Mouse (Mus musculus) small intestine, adult 2 months (tissue): ENCODE measurements around the gene Gm34653. TPM values are rescaled to one million over a fixed set of nuclear protein-coding genes. Genes with fewer than 3 reads are reported as not detected.
"Not testable (repeated sequence)": the region's sequence is repeated elsewhere in the genome, so short reads cannot be mapped to it uniquely, and the experiment has no call there.

Experiments
- H3K27ac ChIP-seq: fragments of 200-500 bp; 2 replicates; pipeline ENCODE4 v1.5.1; 2012; ENCODE audit warnings: low read depth, low read length, control low read depth, inconsistent platforms; ENCODE audit not compliant: insufficient read depth
- H3K27me3 ChIP-seq: fragments of 200-500 bp; 2 replicates; pipeline ENCODE4 v1.6.1; 2012; ENCODE audit warnings: mild to moderate bottlenecking, moderate library complexity, low read length, inconsistent platforms; ENCODE audit not compliant: control insufficient read depth, insufficient read depth
- H3K36me3 ChIP-seq: fragments of 200-500 bp; 2 replicates; pipeline ENCODE4 v1.6.1; 2012; ENCODE audit warnings: mild to moderate bottlenecking, low read length, control low read depth, inconsistent platforms; ENCODE audit not compliant: control insufficient read depth, insufficient read depth
- H3K4me1 ChIP-seq: fragments of 200-500 bp; 2 replicates; pipeline ENCODE4 v1.6.1; 2012; ENCODE audit warnings: low read length, inconsistent platforms, mixed read lengths; ENCODE audit not compliant: control insufficient read depth, insufficient read depth, insufficient read length
- H3K4me3 ChIP-seq: fragments of 200-500 bp; 2 replicates; pipeline ENCODE4 v1.5.1; 2012; ENCODE audit warnings: low read depth, mild to moderate bottlenecking, control low read depth, inconsistent platforms, low read length, moderate library complexity
- CTCF ChIP-seq: fragments of 200-500 bp; IDR thresholded peaks from 2 replicates; pipeline ENCODE4 v1.5.1; 2012; ENCODE audit warnings: low read depth, mild to moderate bottlenecking, control low read depth, inconsistent platforms, low read length, moderate library complexity, mixed read lengths; ENCODE audit not compliant: insufficient replicate concordance, insufficient read length; ENCODE audit errors: extremely low read depth
- POLR2A ChIP-seq: fragments of 200-500 bp; IDR thresholded peaks from 2 replicates; pipeline ENCODE4 v1.6.1; 2012; ENCODE audit warnings: low read depth, mild to moderate bottlenecking, control low read depth, inconsistent platforms, low read length, moderate library complexity
- WGBS: fragments of 180-500 bp; shearing (Covaris S2); methylation state at CpG from one replicate; pipeline ENCODE4 v1.1.7; 2018; 5-methylcytosine and 5-hydroxymethylcytosine counted together
- polyA plus RNA-seq: library from polyadenylated mRNA; depleted of rRNA; stranded (reverse); fragments of >200 nt; gene quantifications from 2 replicates; pipeline ENCODE4 v1.2.3, GENCODE M21; 2012

Gene Gm34653
- polyA plus RNA-seq, 1 experiment, result not detected

DNA sequence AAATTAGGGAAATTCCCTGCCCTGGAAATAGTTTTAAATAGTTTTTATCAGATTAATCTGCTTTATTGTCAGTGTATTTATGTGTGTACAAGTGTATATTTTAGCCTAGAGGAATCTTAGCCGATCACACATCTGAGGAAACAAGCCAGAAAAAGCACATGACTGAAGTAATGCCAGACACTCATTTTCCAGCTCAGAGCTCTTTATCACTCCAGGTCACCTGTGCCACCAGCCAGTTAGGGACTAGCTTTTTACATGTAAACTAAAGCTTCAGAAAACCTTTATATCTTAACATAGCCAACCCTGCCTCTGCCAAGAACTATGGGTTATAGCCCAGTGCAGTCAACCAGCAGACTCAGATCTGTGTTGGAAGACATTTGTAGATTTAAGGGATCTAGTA is 28.0 kb upstream of the Gm34653 start:
- TF ChIP-seq CTCF (no peak), POLR2A (no peak)
- WGBS, result 38% methylated on average over 1 of the region's 1 CpGs

DNA sequence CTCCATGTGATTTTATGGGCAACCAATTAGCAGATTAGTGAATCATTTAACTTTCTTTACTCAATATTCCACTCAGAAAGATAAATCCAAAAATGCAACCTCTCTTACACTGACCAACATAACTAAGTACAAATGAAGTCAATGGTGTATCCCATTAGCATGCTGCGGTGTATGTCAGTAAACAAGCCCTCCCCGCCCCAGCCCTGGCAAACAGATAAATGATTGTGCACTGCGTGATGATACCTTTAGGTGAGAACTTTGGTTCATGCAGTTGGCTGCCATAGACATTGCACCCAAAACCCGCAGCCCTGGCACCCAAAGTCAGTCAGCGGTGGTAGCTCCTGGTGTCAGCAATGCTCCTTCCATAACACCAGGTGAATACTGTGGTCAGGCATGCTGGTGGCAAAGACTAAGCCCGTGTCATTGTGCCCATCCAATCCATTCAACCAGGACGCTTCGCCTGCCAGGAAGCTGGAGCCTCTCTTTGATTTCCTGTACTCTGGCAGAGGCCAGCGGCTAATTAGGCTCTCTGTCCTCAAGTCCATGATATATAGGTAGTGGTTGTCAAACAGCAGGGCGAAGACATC is 27.4 kb upstream of the Gm34653 start:
- TF ChIP-seq CTCF (no peak), POLR2A (no peak)
- no peak overlapping the region for H3K27ac ChIP-seq
- no peak overlapping the region for H3K4me3 ChIP-seq
- H3K4me1 ChIP-seq, result peaks cover under 1% of the 10 kb centered on the region
- 85% methylated on average over 10 of the region's 10 CpGs for WGBS
- no peaks in the 10 kb centered on the region for H3K27me3 ChIP-seq
- peaks cover 27% of the 10 kb centered on the region for H3K36me3 ChIP-seq

More for the DNA sequence above, 28.0 kb upstream of the Gm34653 start:
- Histone ChIP-seq H3K27ac (no peak overlapping the region), H3K27me3 (no peaks in the 10 kb centered on the region), H3K4me1 (peaks cover 2% of the 10 kb centered on the region), H3K36me3 (peaks cover 24% of the 10 kb centered on the region), H3K4me3 (no peak overlapping the region)

DNA sequence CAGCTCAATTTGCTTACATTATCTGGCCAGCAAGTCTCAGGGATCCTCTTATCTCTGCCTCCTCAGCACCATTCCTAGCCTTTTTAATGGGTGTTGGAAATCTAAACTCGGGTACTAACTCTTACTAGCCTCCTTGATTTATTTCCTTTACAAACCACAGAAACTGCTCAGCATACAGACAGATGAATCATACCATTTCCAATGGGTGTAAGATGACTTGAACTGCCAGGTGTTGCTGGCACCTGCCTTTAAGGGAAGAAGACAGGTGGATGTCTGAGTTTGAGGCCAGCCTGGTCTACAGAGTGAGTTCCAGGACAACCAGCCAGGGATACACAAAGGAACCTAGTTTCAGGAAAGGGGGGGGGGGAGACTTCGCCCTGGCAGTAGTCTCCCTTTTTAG is 24.8 kb upstream of the Gm34653 start:
- H3K4me1 ChIP-seq, result no peaks in the 10 kb centered on the region
- TF ChIP-seq CTCF (no peak), POLR2A (no peak)
- H3K4me3 ChIP-seq, result no peak overlapping the region
- H3K27me3 ChIP-seq, result no peaks in the 10 kb centered on the region
- no peak overlapping the region for H3K27ac ChIP-seq
- WGBS, result 49% methylated on average over 2 of the region's 2 CpGs
- peaks cover 43% of the 10 kb centered on the region for H3K36me3 ChIP-seq

DNA sequence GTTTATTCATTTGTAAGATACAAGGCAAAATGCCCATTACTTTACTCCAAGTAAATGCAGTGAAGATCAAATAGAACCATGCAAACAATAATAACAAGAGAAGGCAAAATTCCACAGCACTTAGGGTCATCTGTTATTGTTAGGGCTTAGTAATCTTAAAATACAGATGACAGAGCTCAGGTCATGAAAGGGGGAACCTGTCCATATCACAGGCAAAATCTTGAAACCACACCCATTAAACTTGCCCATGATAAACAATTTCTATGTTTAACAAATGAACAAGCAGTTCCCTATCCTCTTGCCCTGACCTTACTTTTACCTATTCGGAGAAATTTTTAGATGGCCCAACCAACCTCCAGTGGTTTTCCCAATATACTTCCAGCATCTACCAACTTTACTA is 23.2 kb upstream of the Gm34653 start:
- TF ChIP-seq CTCF (no peak), POLR2A (no peak)
- Histone ChIP-seq H3K4me1 (no peaks in the 10 kb centered on the region), H3K27ac (no peak overlapping the region), H3K27me3 (no peaks in the 10 kb centered on the region), H3K36me3 (peaks cover 52% of the 10 kb centered on the region), H3K4me3 (no peak overlapping the region)
- 86% methylated on average over 1 of the region's 1 CpGs for WGBS

DNA sequence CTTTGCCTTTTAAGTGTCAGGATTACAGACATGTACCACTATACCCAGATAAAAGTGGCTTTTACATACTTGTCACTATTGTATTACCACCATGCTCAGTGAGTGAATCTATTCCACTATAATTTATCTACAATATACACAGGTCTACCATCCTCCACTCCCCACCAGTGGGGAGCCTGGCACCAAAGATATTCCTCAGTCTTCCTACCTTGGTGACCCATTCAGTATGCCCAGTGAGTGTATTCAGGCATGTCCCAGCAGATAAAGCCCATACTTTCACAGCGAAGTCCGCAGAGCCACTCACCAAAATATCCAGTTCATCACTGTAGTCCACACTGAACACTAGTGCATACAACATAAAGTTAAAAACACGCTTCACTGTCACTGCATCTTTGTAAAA is 22.0 kb upstream of the Gm34653 start:
- peaks cover 51% of the 10 kb centered on the region for H3K36me3 ChIP-seq
- TF ChIP-seq CTCF (no peak), POLR2A (no peak)
- WGBS, result 95% methylated on average over 3 of the region's 3 CpGs
- no peak overlapping the region for H3K27ac ChIP-seq
- H3K4me1 ChIP-seq, result no peaks in the 10 kb centered on the region
- H3K4me3 ChIP-seq, result no peak overlapping the region
- H3K27me3 ChIP-seq, result no peaks in the 10 kb centered on the region

DNA sequence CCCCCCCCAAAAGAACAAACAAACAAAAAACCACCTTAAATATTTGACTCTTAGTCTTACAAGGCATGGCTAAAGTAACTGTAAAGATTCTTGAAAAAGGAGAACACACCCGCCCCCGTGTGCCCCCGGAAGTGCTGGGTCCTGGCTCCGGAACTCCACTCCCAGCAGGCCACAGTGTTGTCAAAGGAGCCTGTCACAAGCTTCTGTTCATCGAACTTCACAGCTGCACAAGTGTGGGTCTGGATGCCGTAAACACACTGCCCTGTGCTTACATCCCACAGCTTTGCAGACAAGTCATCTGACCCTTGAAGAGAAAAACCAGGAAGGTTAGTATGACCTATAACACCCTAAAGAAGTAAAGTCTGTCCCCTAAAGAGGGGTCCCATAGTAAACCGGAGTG is 20.1 kb upstream of the Gm34653 start:
- Histone ChIP-seq H3K4me3 (no peak overlapping the region), H3K4me1 (no peaks in the 10 kb centered on the region), H3K27me3 (no peaks in the 10 kb centered on the region), H3K36me3 (peaks cover 50% of the 10 kb centered on the region), H3K27ac (no peak overlapping the region)
- 82% methylated on average over 7 of the region's 7 CpGs for WGBS
- TF ChIP-seq CTCF (no peak), POLR2A (no peak)

DNA sequence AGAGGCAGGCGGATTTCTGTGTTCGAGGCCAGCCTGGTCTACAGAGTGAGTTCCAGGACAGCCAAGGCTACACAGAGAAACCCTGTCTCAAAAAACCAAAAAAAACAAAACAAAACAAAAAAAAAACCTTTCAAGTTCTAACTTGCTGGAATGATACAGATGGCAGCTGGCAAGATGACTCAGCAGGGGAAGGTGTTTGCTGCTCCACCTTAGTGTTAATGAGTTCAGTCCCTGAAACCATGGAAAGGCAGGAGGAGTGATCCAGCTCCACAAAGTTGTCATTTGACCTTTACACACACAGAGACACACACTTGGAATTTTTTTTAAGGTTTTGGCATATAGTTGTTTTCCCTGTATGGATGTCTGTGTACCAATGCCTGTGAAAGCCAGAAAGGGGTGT is 16.9 kb upstream of the Gm34653 start:
- not testable (repeated sequence) for H3K4me1 ChIP-seq, H3K27ac ChIP-seq, H3K27me3 ChIP-seq, H3K4me3 ChIP-seq
- H3K36me3 ChIP-seq, result peaks cover 40% of the 10 kb centered on the region
- 95% methylated on average over 2 of the region's 2 CpGs for WGBS

GRCm38 (mm10) chr2:34818492-34818891 is 14.3 kb upstream of the Gm34653 start:
- 95% methylated on average over 2 of the region's 2 CpGs for whole genome bisulfite sequencing
- H3K4me3 ChIP-seq, result no peak overlapping the region
- no peaks in the 10 kb centered on the region for H3K27me3 ChIP-seq
- H3K36me3 ChIP-seq, result peaks cover 35% of the 10 kb centered on the region
- H3K27ac ChIP-seq, result no peak overlapping the region
- TF ChIP-seq POLR2A (no peak), CTCF (no peak)
- no peaks in the 10 kb centered on the region for H3K4me1 ChIP-seq
